ENCODE assay signal across 8 mouse cellular contexts in genomic region chr7:88544393-88544792, GRCm38 (mm10).
DNase-seq lines count a peak whose midpoint lies in the region; ATAC-seq and TF ChIP-seq lines count a peak whose summit lies in the region.

No protein-coding gene starts in this region.

- H3K4me2 ChIP-seq in embryonic facial prominence, embryonic 12.5 days (replicated peaks), result no peak overlapping the region
- no peak overlapping the region for H3K4me2 ChIP-seq in hindbrain, embryonic 11.5 days (replicated peaks; ENCODE audit: low read depth, low read length)
- H3K4me2 ChIP-seq in lung, postnatal 0 days (replicated peaks; ENCODE audit: low read depth, low read length), result no peak overlapping the region

- H3K9ac ChIP-seq in embryonic facial prominence, embryonic 12.5 days, result no peak overlapping the region
- H3K9ac ChIP-seq in hindbrain, embryonic 11.5 days (ENCODE audit: low read depth, low read length), result no peak overlapping the region
- no peak overlapping the region for H3K9ac ChIP-seq in lung, postnatal 0 days (replicated peaks; ENCODE audit: low read depth)

- TF ChIP-seq CTCF in E14TG2a.4 (conservative IDR thresholded peaks at IDR 0.05; ENCODE audit: low read length), result peak; percentile 55
- TF ChIP-seq CTCF in lung, postnatal 0 days (IDR thresholded peaks at IDR 0.05), result peak; percentile 77

- peak; percentile 74; the same call in 1 of the 2 replicates for ATAC-seq in embryonic facial prominence, embryonic 12.5 days (ENCODE audit: insufficient number of reproducible peaks, insufficient read depth, low FRiP score, low TSS enrichment)
- ATAC-seq in hindbrain, embryonic 11.5 days (ENCODE audit: low FRiP score), result peak; percentile 77; the same call in 1 of the 2 replicates
- ATAC-seq in lung, postnatal 0 days, result 0 out of 2 replicates have a peak, but pooled peaks have one; percentile 46

- H3K4me3 ChIP-seq in E14TG2a.4 (replicated peaks; ENCODE audit: low read length), result no peak overlapping the region
- no peak overlapping the region for H3K4me3 ChIP-seq in embryonic facial prominence, embryonic 12.5 days
- H3K4me3 ChIP-seq in hindbrain, embryonic 11.5 days (ENCODE audit: low read depth, low read length), result no peak overlapping the region
- no peak overlapping the region for H3K4me3 ChIP-seq in lung, postnatal 0 days (ENCODE audit: low read depth, low read length)

- 11% methylated on average over 4 of the region's 4 CpGs for WGBS in embryonic facial prominence, embryonic 12.5 days
- 10% methylated on average over 4 of the region's 4 CpGs for WGBS in hindbrain, embryonic 11.5 days
- 6% methylated on average over 4 of the region's 4 CpGs for WGBS in lung, postnatal 0 days

- H3K9me3 ChIP-seq in E14TG2a.4 (ENCODE audit: low read length), result no peaks in the 10 kb centered on the region
- no peaks in the 10 kb centered on the region for H3K9me3 ChIP-seq in embryonic facial prominence, embryonic 12.5 days
- no peaks in the 10 kb centered on the region for H3K9me3 ChIP-seq in hindbrain, embryonic 11.5 days (ENCODE audit: control insufficient read depth, low read length)
- H3K9me3 ChIP-seq in lung, postnatal 0 days (ENCODE audit: low read length), result no peaks in the 10 kb centered on the region

- DNase-seq in adrenal gland, adult 8-10 months, result peak; percentile 2
- peak; percentile 85 for DNase-seq in hindbrain, embryonic 11.5 days (ENCODE audit: low spot score)
- DNase-seq in layer of hippocampus, adult 8-10 months (ENCODE audit: low spot score in 2 of 2), result peak; percentile 33 to 68
- DNase-seq in lung, postnatal 0 days (ENCODE audit: low spot score), result peak; percentile 88
- DNase-seq in right cerebral cortex, adult 2 months (ENCODE audit: low spot score in 2 of 2), result peak; percentile 82 to 85
- no peak for DNase-seq in MN1 (ENCODE audit: low spot score)

- H3K27me3 ChIP-seq in E14TG2a.4 (ENCODE audit: insufficient read depth, low read length), result no peaks in the 10 kb centered on the region
- H3K27me3 ChIP-seq in embryonic facial prominence, embryonic 12.5 days, result no peaks in the 10 kb centered on the region
- no peaks in the 10 kb centered on the region for H3K27me3 ChIP-seq in hindbrain, embryonic 11.5 days (ENCODE audit: control insufficient read depth, insufficient read depth, low read length)
- no peaks in the 10 kb centered on the region for H3K27me3 ChIP-seq in lung, postnatal 0 days (replicated peaks; ENCODE audit: insufficient read depth, low read length)

- TF ChIP-seq EP300 in lung, postnatal 0 days (IDR thresholded peaks at IDR 0.05), result no peak

- no peaks in the 10 kb centered on the region for H3K4me1 ChIP-seq in E14TG2a.4 (replicated peaks; ENCODE audit: low read depth, low read length)
- H3K4me1 ChIP-seq in embryonic facial prominence, embryonic 12.5 days, result no peaks in the 10 kb centered on the region
- no peaks in the 10 kb centered on the region for H3K4me1 ChIP-seq in hindbrain, embryonic 11.5 days (replicated peaks; ENCODE audit: control insufficient read depth, insufficient read depth, low read length)
- H3K4me1 ChIP-seq in lung, postnatal 0 days (ENCODE audit: insufficient read depth, low read depth, low read length), result no peaks in the 10 kb centered on the region

- no peaks in the 10 kb centered on the region for H3K36me3 ChIP-seq in E14TG2a.4 (ENCODE audit: insufficient read depth, low read length)
- no peaks in the 10 kb centered on the region for H3K36me3 ChIP-seq in embryonic facial prominence, embryonic 12.5 days
- no peaks in the 10 kb centered on the region for H3K36me3 ChIP-seq in hindbrain, embryonic 11.5 days (ENCODE audit: control insufficient read depth, insufficient read depth, low read length)
- no peaks in the 10 kb centered on the region for H3K36me3 ChIP-seq in lung, postnatal 0 days (ENCODE audit: insufficient read depth, low read length)

- no peak overlapping the region for H3K27ac ChIP-seq in embryonic facial prominence, embryonic 12.5 days
- no peak overlapping the region for H3K27ac ChIP-seq in hindbrain, embryonic 11.5 days (ENCODE audit: low read depth, low read length)
- H3K27ac ChIP-seq in lung, postnatal 0 days (ENCODE audit: low read length), result no peak overlapping the region
